Mouse (Mus musculus): ENCODE measurements around the gene Lsm2.

DNA sequence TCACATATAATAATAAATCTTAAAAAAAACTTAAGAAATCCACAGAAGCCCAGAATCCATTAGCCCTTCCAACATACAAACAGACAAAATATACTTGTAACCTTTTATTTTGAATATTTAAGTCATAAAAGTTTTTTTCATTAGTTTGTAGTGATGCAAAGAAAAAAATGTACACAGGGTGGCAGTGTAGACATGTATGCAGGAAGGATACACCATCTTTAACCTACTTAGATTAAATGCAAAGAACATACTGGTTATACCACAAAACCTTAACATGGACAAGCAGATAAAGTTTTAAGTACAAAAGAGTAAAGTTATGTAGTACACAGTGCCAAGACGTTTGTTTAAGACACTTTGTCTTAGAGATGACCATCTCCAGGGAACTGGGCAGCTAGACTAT, 25.3 kb upstream of the Lsm2 start:
- TF ChIP-seq POLR2A (IDR thresholded peaks at IDR 0.05; ENCODE audit: low read depth, low read length), result no peak
- TF ChIP-seq CTCF (conservative IDR thresholded peaks at IDR 0.05; ENCODE audit: insufficient read depth, insufficient read length, low read depth, low read length), result no peak

All from kidney, adult 2 months (tissue).